Mouse (Mus musculus): ENCODE measurements around the gene E130208F15Rik.
A peak's percentile ranks its signal among the peaks of the same experiment; 100 is the strongest.

Gene E130208F15Rik

GRCm38 (mm10) chr7:30321539-30322284 is at the start of gene E130208F15Rik:
Gene E130208F15Rik, plus strand, starts transcription at chr7:30321740.
- DNase-seq (ENCODE audit: low spot score in 2 of 2), result peak; percentile 78 to 83

- no peak for DNase-seq (ENCODE audit: low spot score in 2 of 2)
Observed at GRCm38 (mm10) chr7:30274383-30274782, 47.2 kb upstream of the E130208F15Rik start.

- no peak for DNase-seq (ENCODE audit: low spot score in 2 of 2)
Observed at GRCm38 (mm10) chr7:30278911-30279310, 42.6 kb upstream of the E130208F15Rik start.

- no peak for DNase-seq (ENCODE audit: low spot score in 2 of 2)
Observed at GRCm38 (mm10) chr7:30279536-30279935, 42.0 kb upstream of the E130208F15Rik start.

- peak; percentile 94 to 95 for DNase-seq (ENCODE audit: low spot score in 2 of 2)
Observed at GRCm38 (mm10) chr7:30279951-30280669, 41.4 kb upstream of the E130208F15Rik start, which contains the start of the genes Thap8 and Wdr62. Gene Thap8, plus strand, starts transcription at chr7:30280094. Gene Wdr62, minus strand, starts transcription at chr7:30280419.

- DNase-seq (ENCODE audit: low spot score in 2 of 2), result peak; percentile 93 to 94
Observed at GRCm38 (mm10) chr7:30280670-30281138, 40.8 kb upstream of the E130208F15Rik start.

- DNase-seq (ENCODE audit: low spot score in 2 of 2), result no peak
Observed at GRCm38 (mm10) chr7:30281522-30281921, 40.0 kb upstream of the E130208F15Rik start.

GRCm38 (mm10) chr7:30282740-30283139 is 38.8 kb upstream of the E130208F15Rik start:
- DNase-seq (ENCODE audit: low spot score in 2 of 2), result peak in 1 of 2 experiments; percentile 46

GRCm38 (mm10) chr7:30286701-30287410 is 34.7 kb upstream of the E130208F15Rik start:
- peak; percentile 69 to 72 for DNase-seq (ENCODE audit: low spot score in 2 of 2)

GRCm38 (mm10) chr7:30288046-30288445 is 33.5 kb upstream of the E130208F15Rik start:
- no peak for DNase-seq (ENCODE audit: low spot score in 2 of 2)

GRCm38 (mm10) chr7:30289071-30289713 is 32.3 kb upstream of the E130208F15Rik start:
- no peak for DNase-seq (ENCODE audit: low spot score in 2 of 2)

GRCm38 (mm10) chr7:30289714-30290399 is 31.7 kb upstream of the E130208F15Rik start:
- peak; percentile 71 to 80 for DNase-seq (ENCODE audit: low spot score in 2 of 2)

- DNase-seq (ENCODE audit: low spot score in 2 of 2), result peak; percentile 94 to 95
Observed at GRCm38 (mm10) chr7:30291215-30292131, 30.1 kb upstream of the E130208F15Rik start, which contains the start of gene Clip3. Gene Clip3, plus strand, starts transcription at chr7:30291728.

- DNase-seq (ENCODE audit: low spot score in 2 of 2), result peak; percentile 58 to 63
Observed at GRCm38 (mm10) chr7:30293795-30294194, 27.7 kb upstream of the E130208F15Rik start.

- DNase-seq (ENCODE audit: low spot score in 2 of 2), result no peak
Observed at GRCm38 (mm10) chr7:30294296-30294695, 27.2 kb upstream of the E130208F15Rik start.

GRCm38 (mm10) chr7:30295103-30295502 is 26.4 kb upstream of the E130208F15Rik start:
- no peak for DNase-seq (ENCODE audit: low spot score in 2 of 2)

- no peak for DNase-seq (ENCODE audit: low spot score in 2 of 2)
Observed at GRCm38 (mm10) chr7:30296816-30297215, 24.7 kb upstream of the E130208F15Rik start.

GRCm38 (mm10) chr7:30297266-30297665 is 24.3 kb upstream of the E130208F15Rik start:
- no peak for DNase-seq (ENCODE audit: low spot score in 2 of 2)

- DNase-seq (ENCODE audit: low spot score in 2 of 2), result no peak
Observed at GRCm38 (mm10) chr7:30300914-30301313, 20.6 kb upstream of the E130208F15Rik start.

All from right cerebral cortex, postnatal 10 days (tissue).